Mouse (Mus musculus) kidney, adult 2 months (tissue): ENCODE data around the gene Gpbp1.

ENCODE experiments used
- CTCF ChIP-seq: fragments of 200-500 bp; conservative IDR thresholded peaks from 2 replicates; pipeline ENCODE4 v1.5.1; 2011; ENCODE audit warnings: low read depth, mild to moderate bottlenecking, control low read depth, low read length, moderate library complexity, mixed read lengths; ENCODE audit not compliant: insufficient read depth, insufficient read length
- POLR2A ChIP-seq: fragments of 200-500 bp; IDR thresholded peaks from one replicate; pipeline ENCODE4 v1.6.1; 2011; ENCODE audit warnings: low read depth, low read length, control low read depth

DNA sequence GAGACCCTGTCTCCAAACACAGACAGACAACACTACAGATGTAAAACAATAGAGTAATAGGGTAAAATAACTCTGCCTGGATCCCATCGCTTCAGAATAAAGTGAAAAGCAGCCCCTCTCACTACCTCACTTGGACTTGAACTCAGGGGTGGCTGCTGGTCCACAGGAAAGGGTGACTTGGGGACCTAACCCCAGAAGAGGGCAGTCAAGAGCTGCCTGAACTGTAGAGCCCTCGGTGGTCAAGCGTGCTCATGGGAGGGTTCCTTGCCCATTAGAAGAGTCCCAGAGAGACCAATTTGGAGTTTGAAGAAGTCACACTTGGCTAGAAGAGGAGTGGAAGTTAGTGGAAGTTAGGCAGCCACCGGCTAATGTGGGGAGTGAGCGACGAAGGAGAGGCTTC lies 44.2 kb upstream of the Gpbp1 start:
- peak; percentile 43 for TF ChIP-seq CTCF
- TF ChIP-seq POLR2A = no peak
